Mouse (Mus musculus) neural tube, embryonic 13.5 days (tissue): ENCODE data around the gene Bbs10. TPM values are rescaled to one million over a fixed set of nuclear protein-coding genes. Genes with fewer than 3 reads are reported as not detected.

Source experiments
- ATAC-seq: fragments of 200-750 bp; cut with Nextera tagmentation; 2 replicates; pipeline ENCODE4 v1.8.0; 2017; ENCODE audit warnings: low read depth, mild to moderate bottlenecking, moderate TSS enrichment, moderate library complexity
- H3K27ac ChIP-seq: fragments of 300-500 bp; sonication (generic); replicated peaks from 2 replicates; pipeline ENCODE4 v1.5.1; 2015; ENCODE audit warnings: moderate library complexity, mild to moderate bottlenecking, inconsistent platforms
- H3K27me3 ChIP-seq: fragments of 300-500 bp; sonication (generic); 2 replicates; pipeline ENCODE4 v1.6.1; 2015; ENCODE audit warnings: mild to moderate bottlenecking, inconsistent platforms
- H3K36me3 ChIP-seq: fragments of 300-500 bp; sonication (generic); 2 replicates; pipeline ENCODE4 v1.6.1; 2015; ENCODE audit warnings: mild to moderate bottlenecking, inconsistent platforms
- H3K4me1 ChIP-seq: fragments of 300-500 bp; sonication (generic); replicated peaks from 2 replicates; pipeline ENCODE4 v1.6.1; 2015; ENCODE audit warnings: inconsistent platforms
- H3K4me2 ChIP-seq: fragments of 300-500 bp; sonication (generic); 2 replicates; pipeline ENCODE4 v1.6.1; 2015; ENCODE audit warnings: inconsistent platforms, mild to moderate bottlenecking, moderate library complexity
- H3K4me3 ChIP-seq: fragments of 300-500 bp; sonication (generic); 2 replicates; pipeline ENCODE4 v1.5.1; 2015; ENCODE audit warnings: mild to moderate bottlenecking, inconsistent platforms
- H3K9ac ChIP-seq: fragments of 300-500 bp; sonication (generic); 2 replicates; pipeline ENCODE4 v1.6.1; 2015; ENCODE audit warnings: moderate library complexity, mild to moderate bottlenecking, inconsistent platforms
- H3K9me3 ChIP-seq: fragments of 300-500 bp; sonication (generic); 2 replicates; pipeline ENCODE4 v1.6.1; 2016; ENCODE audit warnings: inconsistent platforms
- WGBS: fragments of 180-500 bp; shearing (Covaris S2); methylation state at CpG from one replicate; pipeline ENCODE4 v1.1.7; 2015; 5-methylcytosine and 5-hydroxymethylcytosine counted together
- polyA plus RNA-seq: library from polyadenylated mRNA; unstranded; fragments of >200 nt; fragmentation: Nextera tagmentation; extraction: Ambion mirVana; gene quantifications from 2 replicates; pipeline ENCODE4 v1.2.1, GENCODE M21; 2015

Bbs10 gene
- 6.3 and 6.4 TPM in 2 replicates for polyA plus RNA-seq

DNA sequence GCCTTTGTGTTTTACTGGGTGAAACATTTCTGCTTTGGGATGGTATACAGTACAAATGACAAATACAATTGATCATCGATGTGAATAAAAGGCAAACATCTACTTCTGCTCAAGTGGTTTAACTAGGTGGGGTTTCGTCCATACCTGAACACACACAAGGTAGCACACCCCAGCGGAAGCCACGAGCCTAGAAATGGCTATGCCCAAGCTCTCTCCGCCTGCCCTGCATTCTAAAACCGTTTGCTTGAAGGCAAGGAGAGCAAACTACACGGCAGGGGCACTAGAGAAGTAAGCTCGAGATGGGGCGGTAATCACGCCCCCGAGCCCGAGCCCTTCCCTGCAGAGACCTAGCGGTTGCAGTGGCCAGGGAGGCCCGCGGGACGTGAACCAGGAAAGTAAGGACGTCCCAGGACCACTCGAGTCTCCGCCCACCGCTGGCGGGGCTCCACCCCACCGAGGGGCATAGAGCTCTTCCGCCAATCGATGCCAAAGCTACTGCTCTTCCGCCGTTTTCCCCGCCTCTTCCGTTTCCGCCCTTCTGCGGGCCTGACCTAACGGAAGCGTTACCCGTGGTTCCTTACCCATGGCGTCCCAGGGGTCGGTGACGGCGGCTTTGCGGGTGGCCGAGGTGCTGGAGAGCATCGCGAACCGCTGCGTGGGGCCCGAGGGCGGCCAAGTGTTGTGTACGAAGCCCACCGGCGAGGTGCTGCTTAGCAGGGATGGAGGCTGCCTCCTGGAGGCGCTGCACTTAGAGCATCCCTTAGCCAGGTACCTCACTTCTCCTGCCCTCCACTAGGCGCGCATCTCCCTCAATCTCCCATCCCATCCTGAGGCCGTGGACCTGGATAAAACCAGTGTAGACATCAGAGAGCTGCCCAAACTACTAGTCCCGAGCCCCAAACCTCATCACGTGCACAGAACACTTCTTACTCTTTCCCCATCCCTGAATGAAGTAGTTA, at the start of gene Bbs10:
Gene Bbs10 (plus strand): TSS at position 540 of the 959 bp plus-strand sequence.
- Histone ChIP-seq H3K4me1 (peaks cover 15% of the 10 kb centered on the region), H3K4me3 (peak within 1 kb of the TSS; percentile 54), H3K36me3 (peaks cover under 1% of the 10 kb centered on the region), H3K9ac (peak within 1 kb of the TSS; percentile 71), H3K27ac (peak within 1 kb of the TSS; percentile 88), H3K9me3 (no peaks in the 10 kb centered on the region), H3K27me3 (no peaks in the 10 kb centered on the region), H3K4me2 (peak within 1 kb of the TSS; percentile 65)
- 1% methylated on average over 54 of the region's 54 CpGs for WGBS
- peak; percentile 100 for ATAC-seq

DNA sequence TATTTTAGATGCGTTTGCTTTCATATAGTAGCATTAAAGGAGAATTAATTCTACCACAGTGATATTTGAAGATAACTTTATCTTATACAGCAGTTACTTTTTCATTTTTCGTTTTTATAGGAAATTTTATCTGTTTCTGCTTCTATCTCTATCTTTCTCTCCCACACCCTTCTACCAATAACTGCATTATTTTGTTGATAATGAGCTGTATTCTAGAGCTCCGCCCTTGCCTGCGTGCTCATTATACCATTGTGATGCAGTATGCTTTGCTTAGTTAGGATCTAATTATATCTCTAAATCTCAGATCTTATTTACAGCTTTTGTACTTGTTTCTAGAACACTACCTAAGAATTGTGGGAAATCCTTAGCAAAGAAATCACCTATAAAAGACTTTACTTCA, 48.3 kb upstream of the Bbs10 start:
- H3K27ac ChIP-seq, result no peak overlapping the region
- H3K4me1 ChIP-seq, result peaks cover 18% of the 10 kb centered on the region
- peak overlapping the region; percentile 51 for H3K4me2 ChIP-seq
- no peaks in the 10 kb centered on the region for H3K27me3 ChIP-seq
- no peak for ATAC-seq
- H3K36me3 ChIP-seq, result no peaks in the 10 kb centered on the region
- H3K9ac ChIP-seq, result no peak overlapping the region
- 85% methylated on average over 4 of the region's 4 CpGs for WGBS
- H3K4me3 ChIP-seq, result peak overlapping the region; percentile 31
- H3K9me3 ChIP-seq, result no peaks in the 10 kb centered on the region

DNA sequence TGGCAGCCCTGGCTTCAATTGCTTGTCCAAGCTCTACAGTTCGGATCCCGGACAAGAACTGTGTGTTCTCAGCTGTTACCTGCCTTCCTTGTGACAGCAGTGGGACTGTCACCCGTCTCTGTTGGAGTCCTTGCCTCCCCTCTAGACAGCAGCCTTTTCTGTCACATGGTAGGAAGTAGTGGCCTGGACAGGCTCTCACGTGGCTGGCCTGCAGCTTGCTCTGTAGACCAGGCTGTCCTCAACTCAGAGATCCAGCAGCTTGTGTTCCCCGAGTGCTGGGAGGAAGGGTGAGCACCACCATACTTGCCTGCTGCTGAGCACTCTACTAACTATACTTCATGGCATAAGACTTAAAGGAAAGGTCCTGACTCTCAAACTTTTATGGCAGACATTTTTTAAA, 46.8 kb upstream of the Bbs10 start:
- Histone ChIP-seq H3K36me3 (peaks cover 5% of the 10 kb centered on the region; the same call in 1 of the 2 replicates), H3K4me2 (no peak overlapping the region), H3K4me3 (no peak overlapping the region), H3K4me1 (peaks cover 18% of the 10 kb centered on the region), H3K9ac (no peak overlapping the region), H3K27ac (no peak overlapping the region), H3K27me3 (no peaks in the 10 kb centered on the region), H3K9me3 (no peaks in the 10 kb centered on the region)
- no peak for ATAC-seq
- WGBS, result 84% methylated on average over 5 of the region's 5 CpGs

DNA sequence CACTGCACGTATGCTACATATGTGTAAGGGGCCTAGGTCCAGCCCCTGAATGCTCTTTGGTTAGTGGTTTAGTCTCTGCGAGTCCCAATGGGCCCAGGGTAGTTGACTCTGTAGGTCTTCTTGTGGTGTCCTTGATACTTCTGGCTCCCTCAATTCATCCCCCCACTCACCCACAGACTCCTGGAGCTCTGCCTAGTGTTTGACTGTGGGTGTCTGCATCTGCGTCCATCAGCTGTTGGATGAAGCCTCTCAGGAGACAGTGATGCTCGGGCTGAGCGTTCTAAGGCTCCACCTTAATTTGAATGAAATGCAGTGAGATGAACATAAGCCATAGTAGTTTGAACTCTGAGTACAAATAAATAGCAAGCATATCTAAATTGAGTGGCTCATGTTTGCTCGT, 43.3 kb upstream of the Bbs10 start:
- WGBS, result 87% methylated on average over 6 of the region's 6 CpGs
- Histone ChIP-seq H3K27ac (no peak overlapping the region), H3K4me2 (no peak overlapping the region), H3K36me3 (peaks cover 12% of the 10 kb centered on the region; the same call in 1 of the 2 replicates), H3K4me3 (no peak overlapping the region), H3K27me3 (no peaks in the 10 kb centered on the region), H3K4me1 (peaks cover 5% of the 10 kb centered on the region; the same call in 1 of the 2 replicates), H3K9me3 (no peaks in the 10 kb centered on the region), H3K9ac (no peak overlapping the region)
- ATAC-seq, result no peak

DNA sequence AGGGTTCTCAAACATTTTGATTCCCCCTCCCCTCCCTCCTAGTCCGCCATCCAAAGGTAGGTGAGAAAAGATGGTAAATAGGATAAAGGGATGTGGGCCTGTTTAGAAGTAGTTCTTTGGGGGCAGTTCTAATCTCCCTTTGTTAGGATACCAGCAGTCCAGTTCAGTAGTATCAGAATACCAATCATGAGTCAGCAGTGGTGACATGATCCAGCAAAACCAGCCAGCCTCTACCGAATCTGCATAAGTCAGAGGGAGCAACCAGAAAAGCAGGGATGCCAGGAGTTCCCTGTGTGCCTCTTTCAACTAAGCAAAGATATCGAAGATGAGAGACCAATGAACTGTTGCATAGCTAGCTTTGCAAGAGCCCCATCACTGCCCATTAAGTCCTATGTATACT, 42.3 kb upstream of the Bbs10 start:
- H3K4me1 ChIP-seq, result 0 out of 2 replicates have a peak, but pooled peaks cover 5% of the 10 kb centered on the region
- H3K4me2 ChIP-seq, result no peak overlapping the region
- no peak overlapping the region for H3K9ac ChIP-seq
- 90% methylated on average over 3 of the region's 3 CpGs for WGBS
- H3K9me3 ChIP-seq, result no peaks in the 10 kb centered on the region
- peaks cover 12% of the 10 kb centered on the region; the same call in 1 of the 2 replicates for H3K36me3 ChIP-seq
- no peak for ATAC-seq
- no peak overlapping the region for H3K27ac ChIP-seq
- no peaks in the 10 kb centered on the region for H3K27me3 ChIP-seq
- no peak overlapping the region for H3K4me3 ChIP-seq

DNA sequence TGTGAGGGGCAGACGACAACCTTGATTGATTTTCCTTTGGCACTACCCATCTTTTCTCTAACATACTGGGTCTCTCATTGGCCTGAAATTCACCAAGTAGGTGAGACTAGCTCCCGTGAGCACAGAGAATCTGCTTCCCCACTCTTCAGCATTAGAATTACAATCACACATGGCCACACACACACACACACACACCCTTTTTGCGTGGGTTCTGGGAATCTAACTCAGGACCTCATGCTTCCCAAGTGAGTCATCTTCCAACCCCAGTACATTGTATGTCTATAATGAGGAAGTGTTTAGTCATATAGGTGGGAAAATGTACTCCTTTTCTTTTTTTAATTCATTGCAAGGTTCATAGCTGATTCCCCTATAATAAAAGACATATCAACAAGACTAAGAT, 41.1 kb upstream of the Bbs10 start:
- Histone ChIP-seq H3K27ac (no peak overlapping the region), H3K4me1 (no peaks in the 10 kb centered on the region), H3K36me3 (peaks cover 12% of the 10 kb centered on the region; the same call in 1 of the 2 replicates), H3K27me3 (no peaks in the 10 kb centered on the region), H3K4me3 (no peak overlapping the region), H3K9ac (no peak overlapping the region), H3K9me3 (no peaks in the 10 kb centered on the region), H3K4me2 (no peak overlapping the region)
- 94% methylated on average over 3 of the region's 3 CpGs for WGBS
- ATAC-seq, result no peak

DNA sequence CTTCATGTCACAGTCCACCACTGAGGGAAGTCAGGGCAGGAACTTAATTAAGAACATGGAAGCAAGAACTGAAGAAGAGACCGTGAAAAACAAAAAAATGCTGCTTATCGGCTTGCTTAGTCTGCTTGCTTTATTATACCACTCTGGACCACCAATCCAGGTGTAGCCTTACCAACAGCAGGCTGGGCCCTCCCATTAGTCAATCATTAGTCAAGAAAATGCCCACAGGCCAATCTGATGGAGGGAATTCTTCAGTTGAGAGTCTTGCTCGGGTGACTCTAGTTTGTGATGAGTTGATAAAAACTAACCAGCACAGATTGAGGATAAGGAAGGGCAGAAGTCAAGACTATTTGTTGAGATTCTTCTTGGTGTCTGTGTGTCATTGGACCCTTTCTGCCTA, 40.2 kb upstream of the Bbs10 start:
- H3K4me2 ChIP-seq, result no peak overlapping the region
- no peaks in the 10 kb centered on the region for H3K27me3 ChIP-seq
- H3K4me3 ChIP-seq, result no peak overlapping the region
- 92% methylated on average over 3 of the region's 3 CpGs for WGBS
- no peak overlapping the region for H3K27ac ChIP-seq
- peaks cover 12% of the 10 kb centered on the region; the same call in 1 of the 2 replicates for H3K36me3 ChIP-seq
- H3K4me1 ChIP-seq, result no peaks in the 10 kb centered on the region
- H3K9ac ChIP-seq, result no peak overlapping the region
- H3K9me3 ChIP-seq, result no peaks in the 10 kb centered on the region
- no peak for ATAC-seq

DNA sequence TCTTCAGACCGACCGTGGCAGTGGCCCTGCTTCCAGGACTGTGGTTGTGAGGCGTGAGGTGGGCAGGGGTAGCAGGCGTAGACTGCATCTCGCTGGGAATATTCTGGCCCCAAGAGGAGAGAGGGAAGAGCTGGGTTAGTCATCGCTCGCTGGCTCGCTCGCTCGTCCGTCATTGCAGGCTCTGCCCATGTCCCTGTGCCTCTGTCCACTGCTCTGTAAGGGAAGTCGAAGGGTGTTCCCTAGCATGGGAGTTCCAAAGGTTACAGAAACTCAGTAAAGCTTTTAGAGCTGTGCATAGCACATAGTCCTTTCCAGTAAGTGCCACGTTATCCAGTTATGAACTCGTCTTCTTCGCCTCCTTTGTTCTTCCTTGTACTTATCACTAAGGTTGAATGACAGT, 26.8 kb upstream of the Bbs10 start:
- ATAC-seq, result no peak
- Histone ChIP-seq H3K9ac (no peak overlapping the region), H3K36me3 (peaks cover 64% of the 10 kb centered on the region), H3K4me3 (no peak overlapping the region), H3K27me3 (no peaks in the 10 kb centered on the region), H3K9me3 (no peaks in the 10 kb centered on the region), H3K27ac (no peak overlapping the region), H3K4me2 (no peak overlapping the region), H3K4me1 (peaks cover 6% of the 10 kb centered on the region)
- 88% methylated on average over 15 of the region's 15 CpGs for WGBS

DNA sequence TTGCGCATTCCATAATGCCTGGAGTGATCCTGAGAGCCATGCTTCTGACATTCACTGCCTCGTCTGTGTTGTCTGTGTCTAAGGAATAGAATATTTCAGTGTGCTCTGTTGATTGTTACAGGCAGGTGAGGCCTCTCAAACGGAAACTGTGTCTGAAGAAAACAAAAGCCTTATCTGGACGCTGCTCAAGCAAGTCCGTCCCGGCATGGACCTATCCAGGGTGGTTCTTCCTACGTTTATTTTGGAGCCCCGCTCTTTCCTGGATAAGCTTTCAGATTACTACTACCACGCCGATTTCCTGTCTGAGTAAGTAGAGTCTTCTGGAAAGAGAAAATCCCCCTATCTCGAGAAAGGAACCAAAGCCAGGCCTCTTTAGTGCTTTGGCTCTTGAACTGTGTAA, 25.6 kb upstream of the Bbs10 start:
- no peak overlapping the region for H3K4me3 ChIP-seq
- H3K9me3 ChIP-seq, result no peaks in the 10 kb centered on the region
- WGBS, result 77% methylated on average over 11 of the region's 11 CpGs
- no peak overlapping the region for H3K27ac ChIP-seq
- no peak overlapping the region for H3K9ac ChIP-seq
- no peaks in the 10 kb centered on the region for H3K27me3 ChIP-seq
- H3K36me3 ChIP-seq, result peaks cover 66% of the 10 kb centered on the region
- H3K4me1 ChIP-seq, result peaks cover 6% of the 10 kb centered on the region
- ATAC-seq, result no peak
- no peak overlapping the region for H3K4me2 ChIP-seq

DNA sequence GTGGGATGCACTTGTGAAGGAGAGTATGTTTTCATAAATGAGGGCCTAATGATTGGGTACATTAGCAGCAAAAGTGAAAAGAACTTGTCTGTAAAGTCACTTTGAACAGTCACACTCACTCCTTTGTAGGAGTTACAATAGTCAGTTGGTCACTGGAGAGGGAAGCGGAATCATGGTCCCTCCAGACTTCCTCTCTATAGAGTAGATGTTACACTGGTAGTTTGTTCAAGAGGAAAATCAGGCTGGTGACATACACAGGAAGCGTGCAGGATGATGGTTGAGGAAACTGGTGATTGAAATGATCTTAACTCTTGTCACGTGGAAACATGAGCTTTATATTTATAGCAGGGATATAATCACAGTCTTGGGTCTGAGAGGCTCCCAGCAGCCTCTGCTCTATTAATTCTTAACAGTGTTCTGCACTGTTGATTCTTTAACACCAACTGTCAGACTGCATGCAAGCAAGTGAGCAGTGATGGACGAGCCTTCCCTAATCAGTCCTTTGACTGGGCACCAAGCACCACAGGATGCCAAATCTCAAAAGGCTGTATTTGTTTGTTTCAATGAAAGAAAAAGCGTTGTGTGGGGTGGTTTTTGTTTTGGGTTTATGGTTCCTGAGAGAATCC, 24.9 kb upstream of the Bbs10 start:
- Histone ChIP-seq H3K4me3 (no peak overlapping the region), H3K4me1 (peaks cover 6% of the 10 kb centered on the region), H3K9ac (no peak overlapping the region), H3K27ac (no peak overlapping the region), H3K27me3 (no peaks in the 10 kb centered on the region), H3K4me2 (no peak overlapping the region), H3K36me3 (peaks cover 69% of the 10 kb centered on the region), H3K9me3 (no peaks in the 10 kb centered on the region)
- 21% methylated on average over 5 of the region's 5 CpGs for WGBS
- peak; percentile 77 for ATAC-seq

DNA sequence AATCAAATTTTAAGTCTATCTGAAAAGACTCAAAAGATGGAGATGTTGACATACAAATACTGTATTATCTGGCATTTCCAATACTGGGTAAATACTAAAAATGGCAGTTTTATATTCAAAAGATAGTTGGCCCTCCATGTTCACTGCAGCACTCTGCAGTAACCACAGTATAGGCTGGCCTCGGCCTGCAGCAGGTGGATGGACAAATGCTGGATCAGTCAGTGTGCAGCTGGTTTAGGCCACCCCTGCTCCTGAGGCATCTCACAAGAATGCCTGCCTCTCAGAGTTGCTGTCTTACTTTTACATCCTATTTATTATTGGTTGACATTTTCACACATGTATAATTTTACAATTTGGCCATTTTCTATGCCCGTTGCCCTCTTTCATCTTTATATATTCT, 22.7 kb upstream of the Bbs10 start:
- Histone ChIP-seq H3K27ac (no peak overlapping the region), H3K4me3 (no peak overlapping the region), H3K9ac (no peak overlapping the region), H3K4me1 (peaks cover 6% of the 10 kb centered on the region), H3K4me2 (no peak overlapping the region), H3K9me3 (no peaks in the 10 kb centered on the region), H3K36me3 (peaks cover 70% of the 10 kb centered on the region), H3K27me3 (no peaks in the 10 kb centered on the region)
- 79% methylated on average over 2 of the region's 2 CpGs for WGBS
- no peak for ATAC-seq

DNA sequence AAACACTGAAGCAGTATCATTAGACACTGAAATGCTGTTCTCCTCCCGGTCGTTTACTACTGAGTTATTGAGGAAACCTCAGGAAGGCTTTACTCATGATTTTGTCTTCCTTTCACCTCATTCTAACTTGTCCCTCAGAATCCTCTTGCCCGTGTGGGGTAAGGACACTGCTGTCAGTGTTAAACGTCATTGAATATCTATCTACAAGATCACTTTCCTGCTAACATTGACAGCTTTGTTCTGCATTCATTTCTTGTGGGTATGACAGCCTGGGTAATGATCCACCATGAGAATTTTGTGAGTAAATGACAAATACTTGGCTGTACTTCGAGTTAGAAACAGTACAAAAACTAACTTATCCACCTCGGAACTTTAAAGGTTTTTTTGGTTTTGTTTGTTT, 848 bp upstream of the Bbs10 start:
- Histone ChIP-seq H3K27ac (0 out of 2 replicates have a peak overlapping the region, but pooled peaks have one; percentile 88), H3K9ac (peak overlapping the region; percentile 71)
- no peak for ATAC-seq

More for the DNA sequence above, 848 bp upstream of the Bbs10 start:
- H3K36me3 ChIP-seq, result peaks cover 4% of the 10 kb centered on the region
- H3K4me3 ChIP-seq, result peak overlapping the region; percentile 54
- peaks cover 15% of the 10 kb centered on the region for H3K4me1 ChIP-seq
- 44% methylated on average over 6 of the region's 6 CpGs for WGBS
- H3K4me2 ChIP-seq, result peak overlapping the region; percentile 65
- H3K9me3 ChIP-seq, result no peaks in the 10 kb centered on the region
- no peaks in the 10 kb centered on the region for H3K27me3 ChIP-seq
